Mouse (Mus musculus) yolk sac, embryonic 10.5 days (tissue): ENCODE data around the gene Arg1.

Source experiments
- DNase-seq: peaks from one replicate; pipeline ENCODE4 v3.0.0-alpha.2; 2017; ENCODE audit warnings: low spot score

Arg1 gene

GRCm38 (mm10) chr10:24926962-24927720, at the start of gene Arg1:
Gene Arg1 (minus strand): TSS chr10:24927484.
- DNase-seq = peak; percentile 38

- DNase-seq = no peak
These were observed 46.7 kb upstream of the Arg1 start for GRCm38 (mm10) chr10:24973845-24974514.

- DNase-seq = no peak
These were observed 46.1 kb upstream of the Arg1 start for GRCm38 (mm10) chr10:24973385-24973784.

- peak; percentile 9 for DNase-seq
These were observed 45.6 kb upstream of the Arg1 start for GRCm38 (mm10) chr10:24972923-24973322.

GRCm38 (mm10) chr10:24965821-24966550, 38.7 kb upstream of the Arg1 start:
- DNase-seq = no peak

- no peak for DNase-seq
These were observed 34.6 kb upstream of the Arg1 start for GRCm38 (mm10) chr10:24961889-24962288.

GRCm38 (mm10) chr10:24961112-24961511, 33.8 kb upstream of the Arg1 start:
- DNase-seq = no peak

GRCm38 (mm10) chr10:24959043-24959916, 32.0 kb upstream of the Arg1 start:
- DNase-seq = peak; percentile 36

GRCm38 (mm10) chr10:24958280-24959042, 31.2 kb upstream of the Arg1 start:
- no peak for DNase-seq

- no peak for DNase-seq
These were observed 26.6 kb upstream of the Arg1 start for GRCm38 (mm10) chr10:24953876-24954275.

- DNase-seq = no peak
These were observed 25.3 kb upstream of the Arg1 start for GRCm38 (mm10) chr10:24952549-24952948.

- DNase-seq = no peak
These were observed 24.3 kb upstream of the Arg1 start for GRCm38 (mm10) chr10:24951575-24951974.

- no peak for DNase-seq
These were observed 22.9 kb upstream of the Arg1 start for GRCm38 (mm10) chr10:24950223-24950622.

GRCm38 (mm10) chr10:24948278-24948677, 21.0 kb upstream of the Arg1 start:
- peak; percentile 14 for DNase-seq

- no peak for DNase-seq
These were observed 20.6 kb upstream of the Arg1 start for GRCm38 (mm10) chr10:24947871-24948270.

GRCm38 (mm10) chr10:24930143-24930542, 2.9 kb upstream of the Arg1 start:
- DNase-seq = no peak

GRCm38 (mm10) chr10:24928072-24928471, 788 bp upstream of the Arg1 start:
- DNase-seq = peak; percentile 66

- DNase-seq = no peak
These were observed 904 bp downstream of the Arg1 start for GRCm38 (mm10) chr10:24926380-24926779.

- DNase-seq = no peak
These were observed 3.0 kb downstream of the Arg1 start for GRCm38 (mm10) chr10:24924296-24924695.

GRCm38 (mm10) chr10:24922977-24923376, 4.3 kb downstream of the Arg1 start:
- DNase-seq = no peak

- no peak for DNase-seq
These were observed 11.8 kb downstream of the Arg1 start for GRCm38 (mm10) chr10:24915486-24915885.
